Mouse (Mus musculus) liver, adult 2 months (tissue): ENCODE data around the gene Lrrc4c. TPM values are rescaled to one million over a fixed set of nuclear protein-coding genes. Genes with fewer than 3 reads are reported as not detected.

Experiments used
- DNase-seq: peaks from one replicate; pipeline ENCODE4 v3.0.0-alpha.2; 2011; ENCODE audit warnings: low read depth, low spot score; ENCODE audit errors: extremely low read depth
- H3K27ac ChIP-seq: fragments of 200-500 bp; replicated peaks from 2 replicates; pipeline ENCODE4 v1.5.1; 2012; ENCODE audit warnings: low read depth, mild to moderate bottlenecking, control low read depth, inconsistent platforms, low read length; ENCODE audit not compliant: insufficient read depth
- H3K27me3 ChIP-seq: fragments of 200-500 bp; 2 replicates; pipeline ENCODE4 v1.6.1; 2012; ENCODE audit warnings: mild to moderate bottlenecking, moderate library complexity, low read length, inconsistent platforms; ENCODE audit not compliant: control insufficient read depth, insufficient read depth
- H3K36me3 ChIP-seq: fragments of 200-500 bp; 2 replicates; pipeline ENCODE4 v1.6.1; 2012; ENCODE audit warnings: low read length, inconsistent platforms; ENCODE audit not compliant: control insufficient read depth, insufficient read depth
- H3K4me1 ChIP-seq: fragments of 200-500 bp; 2 replicates; pipeline ENCODE4 v1.6.1; 2011; ENCODE audit warnings: low read length; ENCODE audit not compliant: control insufficient read depth, insufficient read depth
- H3K4me3 ChIP-seq: fragments of 200-500 bp; 2 replicates; pipeline ENCODE4 v1.5.1; 2011; ENCODE audit warnings: low read depth, mild to moderate bottlenecking, control low read depth, low read length, moderate library complexity; ENCODE audit not compliant: insufficient read depth
- H3K79me2 ChIP-seq: fragments of 200-500 bp; 2 replicates; pipeline ENCODE4 v1.6.1; 2012; ENCODE audit warnings: inconsistent platforms, mild to moderate bottlenecking, low read length, moderate library complexity; ENCODE audit not compliant: control insufficient read depth, insufficient read depth
- H3K9ac ChIP-seq: fragments of 200-500 bp; 2 replicates; pipeline ENCODE4 v1.6.1; 2012; ENCODE audit warnings: low read depth, mild to moderate bottlenecking, control low read depth, inconsistent platforms, low read length
- CTCF ChIP-seq: fragments of 200-500 bp; IDR thresholded peaks from 2 replicates; pipeline ENCODE4 v1.5.1; 2011; ENCODE audit warnings: low read depth, low read length, control low read depth
- POLR2A ChIP-seq: fragments of 200-500 bp; IDR thresholded peaks from 2 replicates; pipeline ENCODE4 v1.6.1; 2011; ENCODE audit warnings: low read length, control low read depth; ENCODE audit not compliant: insufficient read depth; ENCODE audit errors: extremely low read depth
- WGBS: fragments of 180-500 bp; shearing (Covaris S2); methylation state at CpG from one replicate; pipeline ENCODE4 v1.1.7; 2018; 5-methylcytosine and 5-hydroxymethylcytosine counted together
- polyA plus RNA-seq: library from polyadenylated mRNA; depleted of rRNA; stranded (reverse); fragments of >200 nt; gene quantifications from 2 replicates; pipeline ENCODE4 v1.2.3, GENCODE M21; 2012
- total RNA-seq: library from RNA; depleted of rRNA; stranded (reverse); fragments of >200 nt; gene quantifications from 2 replicates; pipeline ENCODE4 v1.2.3, GENCODE M21; 2014

Lrrc4c gene
- total and polyA plus RNA-seq, 2 experiments: 0.39 to 1.4 TPM

DNA sequence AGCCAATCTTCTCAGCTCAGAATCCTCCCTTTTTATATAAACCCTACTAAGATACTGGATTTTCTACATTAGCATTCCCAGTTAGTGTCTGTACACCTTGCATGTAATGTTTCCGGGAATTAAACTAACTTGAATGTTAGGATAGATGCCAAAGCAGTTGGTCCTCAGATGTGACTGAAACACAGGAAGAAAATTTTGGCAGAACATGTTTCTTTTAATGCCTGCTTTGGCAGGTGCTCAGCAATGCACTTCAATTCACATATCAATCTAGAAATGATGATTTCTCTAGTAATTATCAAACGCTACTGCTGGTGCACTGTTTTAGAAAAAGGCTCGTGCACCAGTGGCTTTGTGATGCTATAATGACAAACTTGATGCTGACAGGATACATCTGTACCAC is 806.3 kb downstream of the Lrrc4c start:
- 76% methylated on average over 3 of the region's 3 CpGs for WGBS

DNA sequence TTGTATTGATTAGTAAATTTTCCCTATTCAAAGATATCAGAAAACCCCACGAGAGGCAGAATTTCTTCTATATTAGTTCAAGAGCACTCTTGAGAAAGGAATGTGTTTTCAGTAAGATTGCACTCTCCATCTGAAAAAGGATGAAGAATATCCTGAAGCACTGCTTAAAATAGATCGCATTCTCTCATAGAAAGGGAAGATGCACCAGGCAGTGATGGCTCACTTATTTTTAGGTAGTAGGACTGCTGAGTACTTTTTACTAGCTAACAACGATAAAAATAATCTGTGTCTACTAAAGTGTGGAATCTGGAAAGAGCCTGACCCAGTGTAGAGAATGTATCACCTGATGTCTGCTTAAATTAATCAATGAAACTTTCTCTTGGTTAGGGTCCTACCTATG is 820.5 kb downstream of the Lrrc4c start:
- Histone ChIP-seq H3K9ac (no peak overlapping the region), H3K27ac (no peak overlapping the region), H3K36me3 (no peaks in the 10 kb centered on the region), H3K4me3 (no peak overlapping the region), H3K79me2 (no peaks in the 10 kb centered on the region), H3K4me1 (no peaks in the 10 kb centered on the region), H3K27me3 (no peaks in the 10 kb centered on the region)
- 77% methylated on average over 3 of the region's 3 CpGs for whole genome bisulfite sequencing
- no peak for DNase-seq
- TF ChIP-seq POLR2A (no peak), CTCF (no peak)

More for the DNA sequence above, 806.3 kb downstream of the Lrrc4c start:
- no peaks in the 10 kb centered on the region for H3K36me3 ChIP-seq
- no peaks in the 10 kb centered on the region for H3K4me1 ChIP-seq
- H3K27me3 ChIP-seq: no peaks in the 10 kb centered on the region
- no peak overlapping the region for H3K27ac ChIP-seq
- no peaks in the 10 kb centered on the region for H3K79me2 ChIP-seq
- TF ChIP-seq CTCF: no peak
- TF ChIP-seq POLR2A: no peak
- H3K9ac ChIP-seq: no peak overlapping the region
- no peak overlapping the region for H3K4me3 ChIP-seq
- DNase-seq: no peak

DNA sequence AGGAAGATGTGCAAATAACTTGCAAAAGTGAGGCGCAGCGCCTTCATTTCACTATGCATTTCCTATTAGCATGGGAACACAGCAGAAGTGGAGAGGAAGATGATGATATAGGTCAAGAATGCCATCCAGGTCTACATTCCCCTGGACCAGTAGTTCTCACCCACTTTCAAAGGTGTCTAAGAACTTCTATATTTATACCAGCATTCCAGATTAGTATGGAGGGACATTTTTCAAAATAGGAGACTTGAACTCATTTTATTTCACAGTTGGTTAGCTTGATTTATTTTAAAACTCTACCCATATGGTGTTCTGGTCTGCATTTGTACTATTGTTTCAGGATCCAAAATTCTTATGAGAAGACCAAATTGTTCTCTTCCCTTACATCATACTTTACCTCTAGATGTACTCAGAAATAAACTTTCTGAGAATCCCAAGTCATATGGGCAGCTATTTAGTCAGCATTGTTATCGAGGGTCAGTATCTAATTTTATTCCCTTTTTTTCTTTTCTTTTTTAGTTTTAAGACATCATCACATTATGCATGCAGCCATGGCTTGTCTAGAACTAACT is 833.7 kb downstream of the Lrrc4c start:
- WGBS: 90% methylated on average over 3 of the region's 3 CpGs
- Histone ChIP-seq H3K27me3 (no peaks in the 10 kb centered on the region), H3K36me3 (no peaks in the 10 kb centered on the region), H3K79me2 (no peaks in the 10 kb centered on the region), H3K27ac (no peak overlapping the region), H3K4me3 (no peak overlapping the region), H3K9ac (no peak overlapping the region), H3K4me1 (no peaks in the 10 kb centered on the region)
- TF ChIP-seq CTCF (no peak), POLR2A (no peak)
- no peak for DNase-seq

DNA sequence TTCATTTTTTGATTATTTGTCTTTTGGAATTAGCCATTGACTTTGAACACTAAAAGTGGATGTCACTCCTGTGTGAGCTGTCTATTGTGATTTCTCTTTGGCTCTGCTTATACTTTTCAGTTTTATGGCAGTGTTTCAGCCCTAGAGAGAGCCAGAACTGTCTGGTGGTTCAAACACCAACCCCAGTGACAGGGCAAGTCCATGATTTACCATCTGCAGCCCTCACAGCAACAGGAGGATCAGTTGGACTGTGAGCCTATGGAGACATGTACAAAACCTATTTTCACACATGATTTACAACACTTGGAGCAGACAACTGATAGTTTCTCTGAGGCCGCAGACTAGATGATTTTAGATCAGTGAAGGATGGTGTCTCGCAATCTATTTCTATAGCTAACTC is 847.8 kb downstream of the Lrrc4c start:
- no peaks in the 10 kb centered on the region for H3K36me3 ChIP-seq
- no peaks in the 10 kb centered on the region for H3K4me1 ChIP-seq
- H3K9ac ChIP-seq: no peak overlapping the region
- H3K4me3 ChIP-seq: no peak overlapping the region
- WGBS: 84% methylated on average over 2 of the region's 2 CpGs
- H3K27ac ChIP-seq: no peak overlapping the region
- no peak for DNase-seq
- TF ChIP-seq CTCF (no peak), POLR2A (no peak)
- H3K27me3 ChIP-seq: no peaks in the 10 kb centered on the region
- H3K79me2 ChIP-seq: no peaks in the 10 kb centered on the region

DNA sequence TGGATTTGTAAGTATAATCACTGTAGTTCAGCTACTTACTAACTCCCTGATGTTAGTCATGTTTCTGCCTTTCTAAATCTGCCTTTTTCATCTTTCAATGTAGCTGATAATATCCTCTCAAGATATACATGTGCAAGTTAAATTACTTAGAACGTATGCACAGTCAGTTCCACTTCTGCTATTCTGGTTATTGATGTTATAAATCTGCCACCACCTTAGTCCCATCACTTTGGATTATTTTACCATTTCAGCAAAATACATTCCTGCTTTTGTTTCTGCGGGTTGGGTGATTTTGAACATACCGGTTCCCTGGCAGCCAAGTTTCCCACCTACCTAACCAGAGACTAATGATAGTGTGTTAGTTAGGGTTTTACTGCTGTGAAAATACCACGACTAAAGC is 860.4 kb downstream of the Lrrc4c start:
- WGBS: 83% methylated on average over 4 of the region's 4 CpGs
- no peak overlapping the region for H3K9ac ChIP-seq
- H3K36me3 ChIP-seq: no peaks in the 10 kb centered on the region
- H3K4me1 ChIP-seq: no peaks in the 10 kb centered on the region
- TF ChIP-seq CTCF (no peak), POLR2A (no peak)
- H3K79me2 ChIP-seq: no peaks in the 10 kb centered on the region
- H3K4me3 ChIP-seq: no peak overlapping the region
- no peaks in the 10 kb centered on the region for H3K27me3 ChIP-seq
- H3K27ac ChIP-seq: no peak overlapping the region
- DNase-seq: no peak

DNA sequence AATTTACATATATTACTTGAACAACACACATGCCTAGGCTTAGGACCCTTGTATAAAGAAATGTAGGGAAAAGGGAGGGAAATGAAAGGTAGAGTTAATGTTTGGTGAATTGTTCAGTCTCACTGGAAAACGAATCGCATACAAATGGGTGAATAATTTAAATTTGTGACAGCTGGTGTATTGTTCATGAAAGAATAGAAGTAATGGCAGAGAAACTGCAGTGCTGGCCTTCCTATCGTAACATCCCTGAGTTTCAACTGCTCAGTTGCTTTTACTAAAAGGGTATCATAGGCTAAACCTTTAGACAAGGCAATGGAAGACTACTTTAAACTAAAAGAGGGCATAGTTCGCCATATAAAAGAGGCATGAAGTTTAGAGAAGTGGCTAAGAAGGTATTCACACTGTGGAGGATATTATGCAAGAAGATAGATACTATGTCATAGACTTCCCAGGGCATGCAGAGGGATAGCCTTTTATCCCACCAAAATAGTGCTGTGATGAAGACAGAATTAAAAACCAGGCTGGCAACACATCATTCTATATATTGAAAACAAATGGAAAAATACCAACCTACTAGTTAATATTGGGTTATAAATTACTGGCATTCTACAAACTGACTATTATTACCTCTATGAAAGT is 879.1 kb downstream of the Lrrc4c start:
- TF ChIP-seq POLR2A (no peak), CTCF (no peak)
- Histone ChIP-seq H3K27ac (no peak overlapping the region), H3K79me2 (no peaks in the 10 kb centered on the region), H3K27me3 (no peaks in the 10 kb centered on the region), H3K4me3 (no peak overlapping the region), H3K36me3 (no peaks in the 10 kb centered on the region), H3K9ac (no peak overlapping the region), H3K4me1 (no peaks in the 10 kb centered on the region)
- no peak for DNase-seq
- WGBS: 66% methylated on average over 4 of the region's 4 CpGs
